Mouse (Mus musculus): Measurements from ENCODE around the gene Cep72. TPM values are rescaled to one million over a fixed set of nuclear protein-coding genes. Genes with fewer than 3 reads are reported as not detected.

The Cep72 gene
- 12.8 TPM for total RNA-seq (2023)

DNA sequence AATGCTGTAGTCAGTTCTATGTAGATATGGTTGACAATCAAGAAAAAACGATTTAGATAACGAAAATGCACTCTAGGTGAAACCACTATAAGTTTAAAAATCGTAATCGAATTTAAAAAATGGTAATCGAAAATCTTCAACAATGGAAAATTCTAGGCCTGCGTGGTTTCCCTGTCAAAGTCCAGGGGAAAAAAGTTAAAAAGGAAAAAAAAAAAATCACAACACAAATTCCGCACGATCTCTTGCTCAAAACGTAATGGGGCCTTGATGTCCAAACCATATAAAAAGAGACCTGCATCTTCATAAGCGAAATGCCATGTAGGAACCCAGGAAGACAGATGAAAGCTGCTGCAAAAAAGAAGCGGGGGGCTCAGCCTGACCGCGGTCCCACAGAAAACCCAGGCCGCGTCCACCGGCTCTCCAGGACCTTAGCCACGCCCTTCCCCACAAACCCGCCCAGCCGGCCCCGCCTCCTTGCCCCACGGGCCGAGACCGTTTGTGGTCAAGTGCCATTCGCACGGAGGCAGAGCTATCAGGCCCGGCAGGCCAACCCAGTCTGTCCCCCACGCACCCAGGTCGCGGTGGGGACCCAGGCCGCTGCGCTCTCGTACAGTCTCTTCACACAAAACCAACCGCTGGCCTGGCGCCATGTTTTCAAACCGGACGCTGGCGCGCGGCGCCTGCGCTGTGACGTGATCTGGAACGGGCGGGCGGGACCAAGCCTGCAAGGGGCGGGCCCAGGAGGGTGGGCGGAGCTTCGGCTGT lies at the start of gene Cep72:
TSS of gene Cep72 (minus strand) at position 687 of the 765 bp plus-strand sequence.

DNA sequence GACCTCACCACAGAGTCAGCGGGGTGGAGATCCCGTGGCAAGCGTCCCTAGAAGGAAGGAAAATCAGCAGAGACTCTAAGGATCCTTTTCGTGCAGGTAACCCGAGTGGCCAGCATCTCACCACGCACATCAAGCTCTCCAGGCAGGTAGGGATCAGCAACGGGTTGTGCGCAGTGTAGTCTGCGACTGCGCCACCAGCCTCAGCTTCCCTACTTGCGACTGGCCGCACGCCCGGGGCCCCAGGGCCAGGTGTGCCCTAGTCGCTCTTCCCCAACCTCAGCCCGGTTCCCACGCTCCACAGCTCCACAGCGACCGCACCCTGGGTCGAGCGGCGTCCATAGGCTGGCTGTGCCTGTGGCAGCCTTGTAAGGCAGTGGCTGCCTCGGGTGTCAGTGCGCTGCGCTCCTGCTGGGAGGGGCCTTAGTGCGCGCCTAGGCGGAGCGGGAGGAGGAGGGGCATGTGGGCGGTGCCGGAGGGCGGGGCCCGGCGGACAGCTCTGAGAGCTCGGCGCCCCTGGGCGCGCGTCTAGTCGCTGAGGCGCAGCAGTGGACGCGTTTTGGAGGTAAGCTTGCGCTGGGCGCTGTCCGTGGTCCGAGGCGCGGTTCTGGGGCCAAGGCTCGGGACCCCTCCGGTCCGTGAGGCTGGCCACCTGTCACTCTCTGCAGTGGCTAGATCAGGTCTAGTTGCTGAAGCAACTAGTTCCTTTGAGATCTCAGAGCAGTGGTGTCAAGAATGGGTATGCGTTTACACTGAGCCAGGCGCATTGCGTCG lies 53.0 kb downstream of the Cep72 start, which contains the start of gene Tppp:
TSS of gene Tppp (plus strand) at position 460 of the 771 bp plus-strand sequence.

Other genes starting within 250 kb of the Cep72 start
- 0.40 TPM for gene Nkd2, start 214.7 kb downstream of the Cep72 start, total RNA-seq (2023)
- 1.1 TPM for gene Trip13, start 124.5 kb downstream of the Cep72 start, total RNA-seq (2023)
- gene Brd9, start 124.5 kb downstream of the Cep72 start, total RNA-seq (2023), result 74.3 TPM
- not detected for gene Zdhhc11, start 98.4 kb downstream of the Cep72 start, total RNA-seq (2023)
- gene Tppp, start 52.9 kb downstream of the Cep72 start, total RNA-seq (2023), result 3.3 TPM
- gene Slc9a3, start 59.2 kb upstream of the Cep72 start, total RNA-seq (2023), result not detected
- gene Exoc3, start 146.4 kb upstream of the Cep72 start, total RNA-seq (2023), result 44.8 TPM
- 0.77 TPM for gene Ahrr, start 230.0 kb upstream of the Cep72 start, total RNA-seq (2023)